Mouse (Mus musculus) thymus, postnatal 36 days (tissue): Measurements from ENCODE around the gene Cdkn2d.
A peak's percentile ranks its signal among the peaks of the same experiment; 100 is the strongest.

Source experiments
- DNase-seq, 2 experiments: peaks; one replicate each; pipeline ENCODE4 v3.0.0; 2022; ENCODE audit warnings: mixed read lengths in 2 of 2

Gene Cdkn2d

DNA sequence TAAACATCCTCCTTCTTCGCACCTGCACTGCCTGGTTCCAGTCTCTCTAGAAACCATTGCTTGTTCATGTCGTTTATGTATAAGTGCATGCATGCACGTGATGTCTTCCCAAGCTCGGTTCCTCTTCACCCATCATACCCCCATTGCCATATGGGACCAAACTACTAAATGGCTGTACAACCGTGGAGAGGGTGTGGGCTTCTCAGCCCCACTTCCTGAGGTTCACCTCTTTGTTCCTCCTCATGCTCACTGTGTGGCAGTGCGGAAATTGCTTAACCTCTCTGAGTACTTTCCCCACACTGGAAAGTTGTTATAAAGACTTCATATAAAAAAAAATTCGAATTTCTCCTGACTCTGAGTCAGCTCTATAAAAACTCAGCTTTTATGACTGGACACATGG is 25.5 kb upstream of the Cdkn2d start:
- DNase-seq, result peak; percentile 53 to 72

DNA sequence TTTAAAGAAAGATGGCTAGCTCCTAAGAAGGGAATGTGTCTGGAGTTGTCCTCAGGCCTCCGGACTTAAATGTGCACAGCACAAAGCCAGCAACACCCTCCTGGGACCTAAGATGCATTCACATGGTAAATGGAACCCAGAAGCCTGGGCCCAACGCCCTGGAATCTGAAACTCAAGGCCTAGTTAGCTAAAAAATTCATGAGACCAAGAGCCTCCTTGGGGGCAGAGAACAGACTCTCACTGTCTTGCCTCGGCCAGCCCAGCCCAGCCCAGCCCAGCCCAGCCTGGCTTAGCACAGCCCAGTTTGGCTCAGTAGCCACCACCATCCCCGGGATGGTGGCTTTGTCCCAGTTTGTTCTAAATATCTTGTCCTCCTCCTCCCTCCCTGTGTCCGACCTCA is 24.2 kb upstream of the Cdkn2d start:
- DNase-seq, result no peak

DNA sequence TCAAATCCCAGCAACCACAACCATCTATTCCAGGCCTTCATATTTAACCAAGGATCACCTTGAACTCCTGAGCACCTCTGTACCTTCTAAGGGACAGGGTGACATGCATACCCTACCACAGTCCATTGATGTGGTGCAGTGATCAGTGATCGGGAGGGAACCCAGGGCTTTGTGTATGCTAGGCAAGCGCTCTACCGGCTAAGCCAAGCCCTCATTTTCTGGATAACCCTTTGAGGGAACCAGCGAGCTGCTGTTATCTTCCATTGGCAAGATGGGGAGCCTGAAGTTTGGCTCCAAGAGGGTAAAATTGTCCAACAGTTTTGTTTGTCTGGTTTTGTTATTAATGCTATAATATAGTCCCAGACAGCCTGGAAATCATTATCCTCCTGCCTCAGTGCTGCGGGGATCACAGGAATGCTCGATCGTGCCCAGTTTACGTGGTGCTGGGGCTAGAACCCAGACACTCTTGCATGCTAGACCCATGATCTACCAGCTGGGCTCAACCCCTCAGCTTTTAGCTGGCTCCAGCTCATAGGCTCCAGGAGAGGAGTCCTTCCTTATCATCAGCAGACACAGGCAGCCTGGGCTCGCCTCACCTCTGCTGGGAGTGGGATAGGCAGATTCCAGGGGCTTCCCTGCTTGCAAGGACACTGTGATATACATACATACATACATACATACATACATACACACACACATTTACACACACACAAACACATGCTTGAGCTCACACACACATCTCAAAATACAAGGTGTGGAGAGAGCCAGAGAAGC is 23.3 kb upstream of the Cdkn2d start:
- no peak for DNase-seq

DNA sequence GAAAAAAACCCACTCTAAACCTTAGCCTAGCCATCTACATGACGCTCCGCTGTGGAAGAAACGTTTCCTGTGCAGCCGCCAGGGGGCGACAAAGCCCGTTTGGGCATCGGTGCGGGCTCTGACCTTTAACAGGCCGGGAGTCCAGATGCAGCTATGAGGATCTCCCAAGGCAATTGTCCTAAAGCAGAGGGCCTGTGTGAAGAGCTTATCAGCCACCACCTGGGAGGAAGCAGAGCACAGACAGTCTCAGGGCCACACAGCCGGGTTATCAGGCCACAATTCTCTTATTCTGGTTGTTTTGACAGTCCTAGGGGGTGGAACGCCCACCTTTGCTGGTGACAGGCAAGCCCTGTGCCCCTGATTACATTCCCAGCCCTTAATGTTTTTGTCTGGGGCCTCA is 22.2 kb upstream of the Cdkn2d start:
- DNase-seq, result peak; percentile 87 to 90

DNA sequence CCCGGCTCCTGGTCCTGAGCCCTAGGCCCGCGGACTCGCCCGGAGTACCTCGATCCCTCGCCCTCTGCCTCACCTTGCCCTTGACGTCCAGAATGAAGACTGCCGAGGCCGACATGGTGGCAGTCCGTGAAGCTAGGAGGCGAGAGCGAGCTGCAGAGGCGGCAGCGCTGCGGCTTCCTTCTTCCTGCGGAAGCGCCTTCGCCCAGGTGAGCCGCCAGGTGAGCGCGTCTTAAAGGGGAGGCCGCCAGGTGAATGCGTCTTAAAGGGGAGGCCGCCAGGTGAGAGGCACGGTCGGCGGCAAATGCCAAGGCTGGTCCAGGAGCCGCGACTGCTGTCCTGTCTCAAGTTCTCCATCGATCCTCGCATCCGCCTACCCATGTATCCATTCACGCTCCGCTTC is 20.9 kb upstream of the Cdkn2d start, which contains the start of gene Ap1m2:
Ap1m2 (minus strand) TSS at position 204 of the 400 bp plus-strand sequence.
- no peak for DNase-seq

DNA sequence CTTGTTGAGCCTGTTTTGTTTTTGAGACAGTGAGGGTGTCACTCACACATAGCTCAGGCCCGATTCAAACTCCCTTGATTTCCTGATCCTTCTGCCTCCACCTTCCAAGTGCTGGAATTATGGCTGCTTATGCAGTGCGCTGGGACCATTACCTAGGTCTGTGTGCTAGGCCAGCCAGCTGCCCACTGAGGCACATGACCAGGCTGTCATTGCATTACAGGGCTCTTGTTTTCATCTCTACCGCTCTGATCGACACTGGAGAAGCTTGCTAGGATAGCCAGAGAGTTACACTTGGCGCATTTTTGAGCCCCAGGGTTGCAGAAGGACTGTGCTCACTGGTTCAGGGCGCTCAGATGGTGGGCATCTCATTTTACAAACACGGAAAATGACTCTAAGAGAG is 20.5 kb upstream of the Cdkn2d start:
- no peak for DNase-seq

DNA sequence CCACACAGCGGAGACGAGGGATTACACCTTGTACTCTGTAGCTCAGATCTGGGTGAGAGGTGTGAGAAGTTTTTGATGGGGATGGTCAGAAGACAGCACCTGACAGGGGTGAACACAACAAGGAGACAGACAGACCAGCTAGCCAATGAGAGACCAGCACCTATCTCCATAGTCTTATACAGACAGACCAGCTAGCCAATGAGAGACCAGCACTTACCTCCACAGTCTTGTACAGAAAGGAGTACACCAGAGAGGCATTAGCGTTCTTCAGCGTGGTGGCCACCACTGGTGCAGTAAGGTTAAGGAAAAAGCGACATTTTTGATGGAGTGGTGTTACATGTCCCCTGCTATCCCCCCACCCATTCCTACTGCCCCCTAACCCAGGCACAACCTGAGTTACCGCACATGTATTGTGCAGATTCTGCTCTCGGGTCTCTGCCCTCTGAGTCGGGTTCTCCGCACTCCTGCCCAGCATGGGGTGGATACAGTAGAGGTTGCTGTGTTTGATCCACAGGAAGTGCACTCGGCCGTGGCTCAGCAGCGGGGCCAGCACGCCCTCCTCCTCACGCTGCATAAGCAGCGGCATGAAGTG is 18.0 kb upstream of the Cdkn2d start:
- DNase-seq, result peak; percentile 34 to 46

DNA sequence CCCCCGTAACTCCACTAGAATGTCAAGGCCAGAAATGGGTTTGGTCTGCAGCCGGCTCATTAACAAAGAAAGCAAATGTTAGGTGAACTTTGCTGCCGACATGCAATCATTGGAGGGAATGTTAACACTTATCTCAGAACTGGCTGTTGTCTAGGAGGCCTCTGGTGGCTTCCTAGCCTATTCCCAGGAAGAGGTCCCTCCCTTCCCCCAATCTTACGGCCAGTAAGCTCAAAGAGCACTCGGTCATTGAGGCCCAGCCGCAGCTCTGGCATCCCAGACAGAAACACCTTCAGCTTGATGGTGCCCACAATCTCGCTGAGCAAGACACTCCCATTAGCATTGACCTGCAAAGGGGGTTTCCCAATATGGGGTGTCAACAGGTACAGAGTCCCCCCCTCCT is 13.9 kb upstream of the Cdkn2d start:
- DNase-seq, result no peak

DNA sequence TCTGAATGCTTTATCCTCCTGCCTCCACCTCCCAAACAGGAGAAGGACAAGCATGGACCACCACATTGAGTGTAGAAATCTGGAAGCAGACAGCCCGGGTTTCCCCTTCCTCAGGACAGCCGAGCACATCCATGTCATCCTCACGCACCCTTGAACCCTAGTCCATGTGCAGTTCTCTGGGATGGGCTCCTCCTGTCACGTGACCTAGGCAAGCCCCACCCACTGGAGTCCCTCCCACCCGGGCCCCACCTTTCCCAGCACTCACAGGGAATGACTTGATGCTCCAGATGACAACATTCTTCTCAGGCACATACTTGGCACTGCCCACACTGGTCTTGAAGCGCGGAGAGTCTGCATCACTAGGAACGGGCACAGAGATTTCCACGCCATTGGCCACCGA is 7.8 kb upstream of the Cdkn2d start:
- DNase-seq, result no peak

DNA sequence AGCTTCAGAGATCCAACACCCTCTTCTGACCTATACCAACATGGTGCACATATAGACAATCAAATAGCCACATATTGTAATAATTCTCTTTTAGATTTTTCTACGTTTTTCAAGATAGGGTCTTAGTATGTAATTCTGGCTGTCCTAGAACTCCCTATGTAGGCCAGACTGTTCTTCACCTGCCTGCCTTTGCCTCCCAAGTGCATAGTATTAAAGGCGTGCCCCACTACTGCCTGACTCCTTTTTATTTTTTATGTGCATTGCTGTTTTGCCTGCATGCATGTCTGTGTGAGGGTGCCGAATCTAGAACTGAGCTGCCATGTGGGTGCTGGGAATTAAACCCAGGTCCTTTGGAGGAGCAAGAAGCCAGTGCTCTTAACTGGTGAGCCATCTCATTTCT is 1.1 kb upstream of the Cdkn2d start:
- no peak for DNase-seq

DNA sequence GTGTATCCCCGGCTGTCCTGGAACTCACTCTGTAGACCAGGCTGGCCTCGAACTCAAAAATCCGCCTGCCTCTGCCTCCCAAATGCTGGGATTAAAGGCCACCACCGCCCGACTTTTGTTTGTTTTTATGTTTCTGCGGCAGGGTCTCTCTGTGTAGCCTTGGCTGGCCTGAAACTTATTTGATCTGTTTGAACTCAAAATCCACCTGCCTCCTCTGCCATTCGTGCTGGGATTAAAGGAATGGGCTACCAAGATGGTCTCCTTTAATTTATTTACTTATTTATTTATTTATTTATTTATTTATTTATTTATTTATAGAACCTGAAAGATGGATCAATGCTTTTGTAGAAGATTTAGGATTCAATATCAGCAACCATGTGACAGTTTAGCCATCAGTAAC is 661 bp upstream of the Cdkn2d start:
- DNase-seq, result peak in 1 of 2 experiments; percentile 23

DNA sequence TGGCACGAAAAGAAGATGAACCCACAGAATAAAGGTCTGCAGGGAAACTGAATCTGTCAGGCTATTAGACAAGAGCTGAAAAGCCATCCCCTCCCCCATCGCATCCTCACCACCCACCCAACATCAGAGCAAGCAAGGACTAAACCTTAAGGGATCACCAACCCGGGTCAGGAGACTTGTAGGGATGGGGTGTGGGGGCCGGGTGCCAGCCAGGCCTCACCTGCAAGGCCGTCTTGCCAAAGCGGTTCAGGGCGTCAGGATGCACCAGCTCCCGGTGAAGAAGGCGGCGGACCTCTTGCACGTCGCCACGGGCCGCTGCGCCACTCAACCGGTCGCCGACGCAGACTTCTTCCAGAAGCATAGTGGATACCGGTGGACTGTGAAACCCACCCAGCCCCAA is 618 bp downstream of the Cdkn2d start:
- no peak for DNase-seq

DNA sequence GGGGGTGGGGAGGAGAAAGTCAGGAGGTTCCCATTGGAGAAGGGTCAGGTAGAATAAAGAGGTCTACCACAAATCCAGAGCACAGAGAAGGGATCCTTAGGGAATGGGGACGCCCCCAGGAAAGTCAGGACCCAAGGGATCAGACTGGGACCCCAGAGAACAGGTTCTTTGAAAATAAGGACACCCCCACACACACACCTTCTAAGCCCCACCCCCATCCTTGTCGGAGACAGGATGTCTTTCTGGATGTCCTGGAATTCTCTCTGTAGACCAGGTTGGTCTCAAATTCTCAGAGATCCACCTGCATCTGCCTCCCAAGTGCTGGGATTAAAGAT is 1.9 kb downstream of the Cdkn2d start:
- peak in 1 of 2 experiments; percentile 42 for DNase-seq

DNA sequence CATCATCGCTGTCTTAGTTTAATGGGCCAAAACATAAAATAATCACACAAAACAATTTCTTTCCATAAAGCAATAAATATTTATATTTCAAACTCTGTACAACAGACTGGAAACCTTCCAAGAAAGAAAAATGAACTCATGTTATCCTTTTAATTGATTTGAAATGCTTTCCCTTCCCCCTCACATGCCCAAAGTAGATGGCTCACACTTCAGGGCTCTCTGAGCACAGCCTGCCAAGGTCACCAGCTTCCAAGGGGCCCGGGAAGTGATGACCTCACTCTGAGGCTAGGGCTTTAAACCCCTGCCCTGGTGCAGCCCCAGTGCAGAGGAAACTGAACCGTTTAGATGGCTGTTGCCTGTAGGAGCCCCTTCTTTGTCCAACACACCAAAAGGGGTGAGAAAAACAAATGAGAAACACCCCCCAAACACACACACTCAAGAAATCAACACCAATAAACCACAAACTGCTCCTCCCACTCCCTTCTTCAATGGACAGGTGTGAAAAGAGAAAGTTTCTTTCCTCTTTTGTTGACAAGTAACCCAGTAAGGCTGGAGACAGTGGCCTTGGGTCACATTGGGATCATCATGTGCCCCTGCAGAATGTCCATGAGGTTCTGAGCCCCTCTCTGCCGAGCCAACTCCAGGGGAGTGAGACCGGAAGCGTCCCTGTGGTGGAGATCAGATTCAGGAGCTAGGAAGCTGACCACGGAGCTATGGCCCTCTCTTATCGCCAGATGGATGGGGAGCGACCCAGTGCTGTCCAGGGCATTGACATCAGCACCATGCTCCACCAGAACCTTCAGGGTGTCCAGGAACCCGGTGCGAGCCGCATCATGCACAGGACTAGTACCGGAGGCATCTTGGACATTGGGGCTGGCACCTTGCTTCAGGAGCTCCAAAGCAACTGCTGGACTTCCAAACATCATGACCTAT is 2.5 kb downstream of the Cdkn2d start:
- peak; percentile 58 to 75 for DNase-seq

DNA sequence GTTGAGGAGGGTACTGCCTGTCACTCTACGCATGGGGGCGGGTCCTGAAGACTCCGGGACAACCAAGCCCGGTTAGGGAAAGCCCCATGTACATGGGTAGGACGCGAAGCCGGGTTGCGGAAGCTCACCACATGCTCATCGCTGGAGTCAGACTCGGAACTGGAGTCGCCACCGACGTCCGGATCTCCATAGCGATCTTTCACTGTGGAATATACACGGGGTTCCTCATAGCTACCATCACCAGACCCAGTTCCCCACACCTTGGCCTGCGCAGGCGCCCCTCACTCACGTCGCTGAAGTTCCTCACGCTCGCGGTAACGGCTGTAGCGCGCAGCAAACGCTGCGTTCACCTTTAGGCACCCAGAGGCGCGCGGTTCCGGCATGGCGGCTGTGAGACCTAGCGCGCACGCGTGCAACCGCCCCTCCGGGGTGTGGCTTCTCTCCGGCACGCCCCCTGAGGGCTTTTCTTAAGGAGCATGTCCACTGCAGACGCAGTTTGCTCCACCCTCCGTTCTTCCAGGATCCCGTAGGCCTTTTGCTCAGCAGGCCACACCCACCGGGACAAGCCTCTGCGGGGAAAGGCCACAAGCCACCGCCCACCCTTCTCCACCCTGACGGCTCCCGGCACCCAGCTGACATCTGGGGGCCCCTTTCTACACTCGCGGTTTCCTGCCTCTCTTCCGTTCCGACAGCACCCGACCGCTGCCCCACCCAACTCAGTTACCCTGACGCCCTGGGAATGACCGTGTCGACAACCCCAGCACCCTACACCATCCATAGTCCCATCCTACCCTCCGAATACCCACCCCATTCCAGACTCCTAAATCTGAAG is 3.4 kb downstream of the Cdkn2d start, which contains the start of gene Kri1:
Kri1 (minus strand) TSS at position 399 of the 832 bp plus-strand sequence.
- peak; percentile 98 to 100 for DNase-seq

DNA sequence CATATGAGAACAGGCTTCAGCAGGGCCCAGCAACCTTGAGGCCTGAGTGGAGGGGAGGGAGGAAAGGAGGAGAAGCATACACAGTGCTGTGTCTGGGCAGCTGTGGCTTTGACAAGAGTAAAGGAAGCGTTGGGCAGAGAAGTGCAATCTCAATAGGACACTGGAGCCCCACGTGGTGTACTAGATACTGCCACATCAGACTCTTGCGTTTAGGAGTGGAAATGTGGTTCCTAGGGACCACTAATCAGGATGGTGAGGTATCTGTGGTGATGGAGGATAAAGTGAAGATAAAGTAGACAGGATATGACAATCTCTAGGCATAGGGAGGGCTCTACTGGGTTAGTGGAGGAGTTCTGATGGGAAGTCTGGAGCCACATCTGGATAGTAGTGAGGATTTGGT is 4.5 kb downstream of the Cdkn2d start:
- DNase-seq, result no peak

DNA sequence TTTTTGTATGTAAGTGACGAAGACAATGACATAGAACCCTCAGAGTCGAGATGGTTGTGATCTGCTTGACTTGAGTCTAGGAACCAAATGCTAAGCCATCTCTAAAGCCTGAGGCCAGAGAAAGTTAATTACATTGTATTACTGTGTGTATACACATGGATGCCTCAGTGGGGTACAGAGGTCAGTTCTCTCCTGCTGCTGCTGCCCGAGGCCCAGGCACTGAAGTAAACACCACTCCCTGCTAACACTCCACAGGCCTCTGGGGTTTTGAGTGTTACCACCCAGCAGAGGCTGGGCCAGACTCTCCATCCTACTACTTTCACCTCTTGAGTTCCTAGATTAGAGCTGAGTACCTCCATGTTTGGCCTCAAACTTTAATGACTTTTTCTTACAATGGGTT is 7.2 kb downstream of the Cdkn2d start:
- no peak for DNase-seq

DNA sequence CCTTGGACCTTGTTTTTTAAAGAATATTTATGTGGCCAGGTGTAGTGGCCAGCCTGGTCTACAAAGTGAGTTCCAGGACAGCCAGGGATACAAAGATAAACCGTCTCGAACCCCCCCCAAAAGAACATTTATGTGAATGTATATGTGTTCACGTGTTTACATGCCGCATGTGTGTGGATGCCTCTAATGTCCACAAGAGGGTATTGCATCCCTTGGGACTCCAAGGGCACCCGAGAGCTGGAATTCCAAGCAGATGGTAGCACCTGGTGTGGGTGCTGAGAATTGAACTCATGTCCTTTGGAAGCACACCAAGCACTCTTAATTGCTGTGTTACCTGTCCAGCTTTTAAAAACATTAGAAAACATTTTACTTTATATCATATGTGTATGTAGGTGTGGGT is 7.6 kb downstream of the Cdkn2d start:
- no peak for DNase-seq

DNA sequence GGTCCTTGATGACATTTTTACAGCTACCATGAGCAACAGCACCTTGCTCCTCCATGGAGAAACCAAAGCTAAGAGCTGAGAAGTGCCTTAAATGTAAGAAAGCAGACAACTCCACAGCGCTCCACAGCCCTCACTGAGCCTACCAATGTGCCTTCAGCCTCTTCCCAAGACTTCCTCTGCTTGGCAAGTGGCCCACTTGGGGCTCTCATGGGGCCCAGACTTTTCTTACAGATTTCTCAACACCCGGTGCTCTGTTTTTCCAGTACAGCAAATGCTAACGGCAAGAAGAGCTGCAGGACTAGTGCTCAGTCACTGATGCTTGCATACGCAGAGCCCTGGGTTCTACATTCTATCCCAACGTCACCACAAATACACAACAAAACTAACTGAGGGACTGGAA is 13.4 kb downstream of the Cdkn2d start:
- DNase-seq, result no peak

DNA sequence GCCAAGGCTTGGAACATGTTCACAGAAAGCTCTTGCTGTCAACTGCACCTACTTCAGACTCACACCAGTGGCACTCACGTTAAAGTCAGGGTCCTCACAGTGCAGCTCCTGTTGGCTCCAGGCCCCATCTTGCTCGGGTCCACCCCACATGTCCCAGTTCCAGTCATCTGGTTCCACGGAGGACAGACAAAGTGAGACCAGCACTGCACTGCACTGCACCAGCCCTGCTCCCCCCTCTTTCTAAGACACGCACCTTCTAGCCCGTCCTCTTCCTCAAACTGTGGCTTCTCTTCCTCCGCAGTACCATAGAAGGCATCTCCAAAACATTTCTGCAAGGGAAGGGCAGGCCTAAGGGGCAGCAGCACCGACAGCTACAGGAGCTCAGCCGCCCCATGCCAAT is 14.9 kb downstream of the Cdkn2d start:
- DNase-seq, result no peak

DNA sequence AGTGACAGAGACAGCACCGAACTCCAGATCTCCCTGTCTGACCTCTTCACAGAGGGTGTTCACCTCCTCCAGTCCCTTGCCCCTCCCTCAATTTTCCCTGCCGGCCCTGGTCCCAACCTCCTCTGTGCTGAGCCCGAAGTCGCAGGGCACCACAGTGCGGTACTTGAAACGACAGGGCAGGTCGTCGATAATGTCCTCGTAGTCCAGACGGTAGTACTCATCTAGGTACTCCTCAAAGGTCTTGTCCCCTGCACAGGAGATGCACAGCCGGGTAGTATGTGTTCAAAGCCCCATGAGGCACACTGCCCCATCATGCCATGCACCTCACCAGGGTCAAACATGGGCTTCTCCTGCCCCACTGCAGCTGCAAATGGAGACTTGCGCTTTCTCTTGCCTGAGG is 15.5 kb downstream of the Cdkn2d start:
- no peak for DNase-seq

DNA sequence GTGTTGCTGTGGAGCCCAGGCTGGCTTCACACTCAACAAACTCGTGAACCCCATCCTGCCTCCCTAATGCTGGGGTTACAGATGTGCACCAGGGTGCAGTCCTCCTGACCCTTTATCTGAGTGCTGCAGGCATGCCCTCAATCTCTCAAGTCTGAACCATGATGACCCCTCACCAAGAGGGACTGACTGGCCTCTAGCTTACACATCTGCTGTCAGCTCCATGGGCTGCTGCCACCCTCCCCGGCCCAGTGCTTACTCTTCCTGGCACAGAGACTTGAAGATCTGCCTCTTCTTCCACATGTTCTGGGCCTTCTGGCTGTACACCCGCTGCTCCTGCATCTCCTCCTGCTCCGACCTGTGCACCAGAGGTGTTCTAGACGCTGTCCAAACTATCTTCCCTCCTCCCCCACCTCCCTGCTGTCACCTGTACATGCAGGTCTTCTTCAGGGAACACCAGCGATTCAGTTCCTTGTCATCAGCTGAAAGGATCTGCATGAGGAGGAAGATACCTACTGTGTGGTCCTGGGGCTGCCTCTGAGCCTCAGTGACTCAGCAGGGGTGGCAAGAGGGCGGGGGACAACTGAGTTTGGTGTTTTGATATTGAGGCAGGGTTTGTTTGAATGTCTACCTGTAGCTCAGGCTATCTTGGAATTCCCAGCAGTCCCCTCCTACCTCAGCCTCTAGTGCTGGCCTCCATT is 16.0 kb downstream of the Cdkn2d start:
- DNase-seq, result no peak
